Mouse (Mus musculus): ENCODE results near the gene Tmem253.

Tmem253 gene

GRCm38 (mm10) chr14:52008321-52009203 lies 6.9 kb upstream of the Tmem253 start:
- DNase-seq = peak; percentile 83 to 88

- DNase-seq = no peak
Measured at GRCm38 (mm10) chr14:52009361-52009760, 6.1 kb upstream of the Tmem253 start.

DNA sequence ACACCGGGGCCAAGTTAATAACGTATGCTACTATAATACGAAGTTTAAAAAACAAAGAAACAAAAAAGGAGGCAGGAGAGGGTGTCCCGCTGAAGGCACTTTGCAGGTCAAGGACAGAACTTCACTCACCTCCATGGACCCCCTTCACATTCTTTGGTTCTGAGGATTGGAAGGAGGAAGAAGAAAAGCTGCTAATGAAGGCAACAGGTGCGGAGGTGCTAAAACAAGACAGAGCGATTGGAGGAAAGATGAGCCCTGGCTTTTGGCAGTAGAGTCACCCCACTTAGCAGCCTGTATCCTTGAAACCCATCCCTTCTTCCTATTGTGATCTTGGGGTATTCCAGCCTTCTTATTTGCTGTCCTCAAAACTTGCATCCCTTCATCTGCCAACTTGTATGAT lies 5.6 kb upstream of the Tmem253 start:
- no peak for DNase-seq

DNA sequence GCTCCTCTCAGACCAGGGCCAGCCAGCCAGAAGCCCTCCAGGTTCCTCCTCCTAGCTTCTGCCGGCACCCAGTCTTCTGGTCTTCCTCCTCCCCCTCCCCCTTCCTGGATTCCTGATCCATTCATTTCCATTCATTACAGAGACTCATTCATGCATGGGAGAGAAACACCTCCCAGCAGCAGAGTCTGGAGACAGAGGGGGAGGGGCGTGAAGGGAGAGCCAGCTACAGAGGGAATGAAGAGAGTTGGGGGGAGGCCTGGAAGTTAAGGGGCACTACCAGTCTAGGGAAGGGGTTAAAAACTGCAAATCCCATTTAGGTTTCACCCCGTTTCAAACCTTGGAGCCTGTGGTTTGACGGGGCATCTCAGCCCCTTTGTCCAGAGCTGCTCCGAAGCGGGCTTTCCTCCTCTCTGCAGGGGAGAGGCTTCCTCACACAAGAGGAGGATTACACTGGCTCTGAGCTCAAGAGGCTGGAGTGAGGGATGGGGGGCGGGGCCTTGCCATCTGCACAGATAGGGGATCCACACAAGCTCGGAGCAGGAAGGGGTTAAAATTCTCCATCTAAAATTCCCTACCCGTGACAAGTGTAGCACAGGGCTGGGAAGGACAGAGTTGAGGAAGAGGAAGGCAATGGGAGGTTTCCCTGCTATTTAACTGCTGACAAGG lies 4.9 kb upstream of the Tmem253 start:
- no peak for DNase-seq

GRCm38 (mm10) chr14:52011683-52012082 lies 3.8 kb upstream of the Tmem253 start:
- DNase-seq = no peak

DNA sequence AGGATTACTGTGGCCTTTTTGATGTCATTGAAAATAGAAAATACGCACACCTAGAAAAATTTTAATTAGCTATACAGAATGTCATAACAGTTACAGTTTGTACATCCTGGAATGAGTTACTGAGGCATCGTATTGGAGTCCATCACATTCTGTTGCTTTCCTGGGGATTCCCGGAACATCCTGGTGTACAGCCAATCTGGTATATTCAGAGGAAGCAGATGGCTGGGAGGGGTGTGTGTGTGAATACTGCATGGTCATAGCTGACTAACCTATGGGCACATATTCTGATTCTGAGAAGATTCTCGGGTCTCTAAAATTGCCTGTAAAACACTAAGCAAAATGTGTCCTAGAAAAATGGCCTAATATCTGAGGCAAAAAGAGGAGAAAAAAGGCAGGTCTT lies 3.4 kb upstream of the Tmem253 start:
- DNase-seq = no peak

- no peak for DNase-seq
Measured at GRCm38 (mm10) chr14:52012553-52012952, 2.9 kb upstream of the Tmem253 start.

DNA sequence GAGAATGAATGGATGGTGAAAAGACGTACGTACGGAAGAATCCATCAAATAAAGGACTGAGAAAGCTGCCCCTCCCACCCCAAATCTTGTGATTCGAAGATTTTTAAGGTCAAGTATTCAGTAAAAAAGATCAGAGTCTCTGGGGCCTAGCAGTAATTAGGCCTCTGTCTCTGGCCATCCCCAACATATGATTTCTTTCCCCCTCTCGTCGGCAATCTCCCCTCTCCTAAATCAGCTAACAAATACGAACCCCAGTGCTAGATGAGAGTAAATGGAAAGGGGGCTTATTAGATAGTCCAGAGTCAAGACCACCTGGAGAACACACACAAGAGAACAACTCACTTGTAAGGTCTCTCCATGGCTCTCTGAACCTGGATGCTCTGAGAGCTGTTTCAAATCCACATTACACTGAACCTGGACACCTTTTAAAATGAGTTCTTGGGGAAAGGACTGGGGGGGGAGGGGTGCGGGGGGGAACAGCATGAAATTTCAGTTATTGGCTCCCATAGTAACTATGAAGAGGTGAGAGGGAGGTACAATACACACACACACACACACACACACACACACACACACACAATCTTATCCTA lies 2.3 kb upstream of the Tmem253 start:
- no peak for DNase-seq

- DNase-seq = peak in 1 of 2 experiments; percentile 48
Measured at GRCm38 (mm10) chr14:52013771-52014219, 1.7 kb upstream of the Tmem253 start.

- DNase-seq = no peak
Measured at GRCm38 (mm10) chr14:52014271-52014760, 1.1 kb upstream of the Tmem253 start.

- peak; percentile 55 to 66 for DNase-seq
Measured at GRCm38 (mm10) chr14:52014761-52015311, 622 bp upstream of the Tmem253 start.

GRCm38 (mm10) chr14:52016625-52017405 lies 1.4 kb downstream of the Tmem253 start:
- DNase-seq = no peak

- no peak for DNase-seq
Measured at GRCm38 (mm10) chr14:52017662-52018061, 2.2 kb downstream of the Tmem253 start.

GRCm38 (mm10) chr14:52018248-52019050 lies 3.0 kb downstream of the Tmem253 start:
- DNase-seq = no peak

DNA sequence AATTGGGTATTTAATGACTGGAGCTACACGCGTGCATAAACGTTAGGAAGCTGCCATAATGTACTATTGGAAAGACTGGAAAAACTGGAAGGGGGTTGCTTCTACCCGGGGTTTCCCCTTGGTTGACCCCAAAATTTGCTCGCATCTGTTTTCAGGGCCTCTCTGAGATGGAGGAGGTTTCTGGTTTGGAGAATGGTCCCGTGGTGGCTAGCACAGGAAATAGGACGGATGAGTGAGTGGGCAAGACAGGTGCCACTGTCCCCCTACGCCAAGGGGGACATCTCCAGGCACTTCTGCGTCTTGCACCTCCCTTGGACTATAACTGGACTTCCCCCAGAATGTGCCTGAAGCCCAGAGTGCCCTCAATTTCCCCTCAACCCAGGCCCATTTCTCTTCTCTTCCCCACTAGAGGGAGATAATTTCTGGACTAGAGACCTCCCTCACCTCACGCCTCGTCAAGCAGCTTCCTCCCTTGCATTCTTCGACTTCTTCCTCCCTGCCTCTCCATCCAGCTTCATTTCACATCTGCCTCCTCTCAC lies 3.7 kb downstream of the Tmem253 start:
- no peak for DNase-seq

- peak; percentile 98 for DNase-seq
Measured at GRCm38 (mm10) chr14:52019590-52020340, 4.3 kb downstream of the Tmem253 start.

DNA sequence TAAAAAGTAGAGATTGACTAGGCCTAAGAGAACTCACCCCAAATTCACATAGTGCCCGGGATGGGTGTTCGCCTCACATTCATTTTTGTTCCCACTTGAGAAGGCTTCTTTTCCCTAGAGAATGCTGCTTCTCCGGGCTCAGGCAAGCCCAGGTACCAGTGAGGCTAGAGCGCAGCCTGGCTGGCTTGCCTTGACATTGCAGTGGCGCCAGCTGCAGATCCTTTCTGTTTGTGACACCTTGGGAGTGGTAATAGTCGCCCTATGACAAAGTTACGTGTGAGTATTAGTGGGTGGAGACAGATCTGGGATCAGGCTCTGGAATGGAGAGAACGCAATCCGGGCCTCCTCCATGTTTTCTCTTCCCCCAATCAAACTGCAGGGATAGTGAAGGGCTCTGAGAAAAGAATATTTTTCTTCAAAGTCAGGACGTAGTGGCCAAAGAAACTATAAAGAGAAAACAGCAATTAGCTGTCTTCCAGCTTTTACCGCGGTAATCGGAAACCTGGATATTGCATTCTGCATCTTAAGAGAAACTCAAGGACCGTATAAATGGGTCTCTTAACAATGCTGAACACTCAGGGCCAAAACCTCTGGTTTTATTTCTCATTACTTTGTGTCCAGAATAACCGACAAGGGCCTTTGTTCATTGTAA lies 5.2 kb downstream of the Tmem253 start, which contains the start of gene Zfp219:
Gene Zfp219, minus strand, starts transcription at position 248 of the 652 bp plus-strand sequence.
- peak; percentile 87 to 90 for DNase-seq

DNA sequence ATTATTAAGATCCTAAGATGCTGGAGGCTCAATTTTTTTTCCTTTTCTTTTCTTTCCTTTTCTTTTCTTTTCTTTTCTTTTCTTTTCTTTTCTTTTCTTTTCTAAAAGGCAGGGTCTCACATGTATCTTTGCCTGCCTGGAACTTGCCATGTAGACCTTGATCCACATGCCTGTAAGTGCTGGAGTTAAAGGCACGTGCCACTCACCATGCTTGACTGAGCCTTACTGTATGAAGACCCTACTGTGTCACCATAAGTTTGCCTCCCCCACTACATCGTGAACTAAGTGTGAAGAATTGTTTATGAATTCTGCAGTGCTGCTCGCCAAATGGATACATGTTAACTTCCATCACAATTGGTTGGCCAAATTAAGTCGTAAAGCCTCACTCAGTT lies 5.7 kb downstream of the Tmem253 start:
- DNase-seq = no peak

- DNase-seq = no peak
Measured at GRCm38 (mm10) chr14:52021568-52022212, 6.2 kb downstream of the Tmem253 start.
